Mouse (Mus musculus) cerebral cortex, adult 2 months (tissue): ENCODE results near the gene Rnase13.

ENCODE experiments used
- WGBS: fragments of 180-500 bp; shearing (Covaris S2); methylation state at CpG from one replicate; pipeline ENCODE4 v1.1.7; 2018; 5-methylcytosine and 5-hydroxymethylcytosine counted together

Rnase13 gene

DNA sequence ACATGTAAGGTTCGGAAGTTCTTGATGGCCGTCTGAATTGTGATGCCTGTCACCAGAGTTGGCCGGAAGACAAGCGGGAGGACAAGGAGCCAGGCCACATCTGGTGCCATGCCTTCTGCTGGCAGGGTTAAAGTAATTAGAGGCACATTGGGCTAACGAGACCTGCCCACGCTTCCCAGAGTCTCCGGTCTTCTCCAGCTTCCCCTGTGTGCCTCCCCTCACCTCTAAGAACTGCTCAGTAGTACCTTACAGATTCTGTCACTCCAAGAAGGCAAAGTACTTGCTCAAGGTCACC is at the start of gene Rnase13:
Rnase13 (minus strand) TSS at position 203 of the 295 bp plus-strand sequence.
- WGBS, result 70% methylated on average over 7 of the region's 7 CpGs

DNA sequence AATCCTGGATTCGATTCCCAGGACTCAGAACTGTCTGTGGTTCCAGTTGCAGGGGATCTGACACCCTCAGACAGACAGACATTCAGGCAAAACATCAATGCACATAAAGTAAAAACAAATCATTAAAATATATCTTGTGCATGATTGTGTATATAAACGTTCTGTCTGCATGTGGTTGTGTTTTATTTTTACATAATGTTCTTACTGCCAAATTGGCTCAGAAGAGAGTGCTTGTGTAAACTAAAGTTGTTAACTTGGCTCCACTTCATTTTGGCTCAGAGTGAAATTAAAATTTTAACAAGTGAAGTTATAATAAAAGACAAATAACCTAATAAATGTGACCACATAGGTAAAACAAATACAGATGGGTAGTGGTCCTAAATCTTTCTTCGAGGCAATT is 44.8 kb upstream of the Rnase13 start:
- 51% methylated on average over 3 of the region's 3 CpGs for WGBS

DNA sequence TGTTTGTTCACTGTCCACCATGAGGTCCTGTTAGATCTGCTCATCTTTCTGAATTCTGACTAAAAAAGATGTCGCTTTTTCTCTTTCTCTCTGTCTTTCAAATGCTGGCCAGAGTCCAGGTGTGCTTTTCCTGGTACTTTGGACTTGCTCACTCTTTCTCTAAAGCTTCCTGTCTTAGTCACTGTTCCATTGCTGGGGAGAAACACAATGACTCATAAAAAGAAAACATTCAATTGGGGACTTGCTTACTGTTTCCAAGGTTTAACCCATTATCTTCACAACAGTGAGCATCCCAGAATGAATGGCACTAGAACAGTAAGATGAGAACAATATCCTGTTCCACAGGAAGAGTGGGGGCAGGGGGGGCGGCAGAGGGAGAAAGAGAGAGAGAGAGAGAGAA is 37.7 kb upstream of the Rnase13 start:
- WGBS, result 72% methylated on average over 2 of the region's 2 CpGs

DNA sequence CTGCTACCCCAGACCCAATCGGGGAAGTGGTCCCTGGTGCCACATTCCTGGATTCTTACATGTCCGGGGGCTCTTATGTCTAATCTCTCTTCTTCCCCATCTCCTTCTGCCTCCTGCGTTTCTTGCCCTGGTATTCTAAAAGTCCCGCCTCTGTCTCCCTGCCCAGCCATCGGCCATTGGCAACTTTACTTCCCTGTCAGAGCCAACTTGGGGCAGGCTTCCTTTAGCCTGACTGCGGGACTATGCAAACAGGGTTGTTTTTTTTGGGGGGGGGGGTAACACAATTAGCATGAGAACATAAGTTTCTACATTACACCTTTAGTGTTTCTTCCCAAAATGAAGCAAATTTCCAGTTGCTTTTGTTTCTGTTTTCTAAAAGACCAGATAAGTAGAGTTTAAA is 20.8 kb upstream of the Rnase13 start:
- WGBS, result 61% methylated on average over 6 of the region's 6 CpGs

DNA sequence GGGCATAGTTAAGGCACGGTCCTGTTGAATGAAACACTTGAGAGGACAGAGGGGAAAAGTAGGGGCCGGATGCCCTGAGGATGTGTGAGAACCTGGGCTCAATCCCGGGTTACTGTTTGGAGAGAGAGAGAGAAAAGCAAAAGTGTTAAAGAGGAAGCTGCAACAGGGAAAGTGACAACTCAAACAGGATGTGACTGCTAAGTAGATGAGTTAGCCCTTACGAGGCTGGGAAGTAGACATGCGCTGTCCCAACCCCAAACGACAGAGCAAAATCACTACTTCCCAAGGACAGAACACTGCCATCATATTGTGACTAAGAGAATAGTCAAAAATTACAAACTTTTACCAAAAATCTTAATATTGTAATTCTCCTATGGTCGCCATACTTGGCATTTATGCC is 19.7 kb upstream of the Rnase13 start:
- WGBS, result 80% methylated on average over 7 of the region's 7 CpGs

DNA sequence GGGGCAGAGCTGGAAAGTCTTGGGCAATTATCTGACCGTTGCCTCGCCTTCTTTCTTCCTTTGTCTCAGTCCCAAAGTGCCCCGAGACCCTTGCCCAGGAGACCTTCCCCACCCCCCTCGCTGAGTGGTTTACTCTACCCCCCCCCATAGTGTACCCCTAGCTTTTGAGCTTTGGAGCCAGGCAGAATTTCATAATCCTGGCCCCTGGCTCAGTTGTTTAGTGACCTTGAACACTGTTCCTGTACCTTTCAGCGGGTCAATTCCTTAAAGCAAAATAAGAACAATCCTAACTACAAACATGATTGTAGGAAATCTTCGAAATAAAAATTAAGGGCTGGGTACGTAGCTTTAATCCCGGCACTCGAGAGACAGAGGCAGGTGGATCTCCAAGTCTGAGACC is 19.0 kb upstream of the Rnase13 start:
- 70% methylated on average over 9 of the region's 9 CpGs for WGBS

DNA sequence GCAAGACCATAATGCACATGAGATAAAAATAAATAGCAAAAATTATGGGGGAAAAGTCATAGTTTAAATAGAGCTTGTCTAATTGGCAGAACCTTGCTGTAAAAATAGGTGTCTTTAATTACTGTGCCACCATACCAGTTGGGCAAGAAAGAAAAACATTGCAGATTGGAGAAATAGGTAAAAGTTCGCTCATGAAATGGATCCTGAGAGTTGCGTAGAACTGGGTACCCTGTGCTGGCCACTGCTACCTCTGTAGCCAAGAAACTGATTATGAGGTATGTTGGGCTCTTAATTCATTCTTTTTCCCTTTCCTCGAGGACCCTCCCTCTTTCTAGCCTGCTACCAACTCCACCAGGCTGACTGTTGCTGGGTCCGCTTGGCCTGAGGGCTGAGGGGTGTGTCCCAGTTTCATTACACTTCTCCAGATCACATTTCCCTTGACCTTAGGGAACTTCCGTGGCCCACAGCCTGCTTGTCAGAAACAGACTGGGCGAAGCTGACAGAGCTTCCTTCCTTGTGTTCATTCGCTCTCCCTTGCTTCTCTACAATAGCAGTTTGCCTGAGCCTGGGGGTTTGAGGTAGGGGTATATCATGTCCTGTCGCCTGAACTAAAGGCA is 18.5 kb upstream of the Rnase13 start:
- WGBS, result 52% methylated on average over 8 of the region's 8 CpGs

DNA sequence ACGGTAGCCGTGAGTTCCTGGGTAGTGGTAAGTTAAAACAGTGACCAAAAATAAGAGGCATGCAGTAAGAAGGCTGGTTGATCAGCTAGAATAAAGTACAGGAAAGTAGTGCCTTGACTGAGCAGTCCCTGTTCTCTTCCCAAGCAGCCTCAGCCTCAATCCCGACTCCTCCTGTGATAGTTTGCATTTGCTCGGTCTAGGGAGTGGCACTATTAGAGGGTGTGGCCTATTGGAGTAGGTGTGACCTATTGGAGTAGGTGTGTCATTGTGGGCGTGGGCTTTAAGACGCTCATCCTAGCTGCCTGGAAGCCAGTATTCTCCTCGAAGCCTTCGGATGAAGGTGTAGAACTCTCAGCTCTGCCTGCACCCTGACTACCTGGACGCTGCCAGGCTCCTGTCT is 16.4 kb upstream of the Rnase13 start:
- WGBS, result 90% methylated on average over 9 of the region's 9 CpGs

DNA sequence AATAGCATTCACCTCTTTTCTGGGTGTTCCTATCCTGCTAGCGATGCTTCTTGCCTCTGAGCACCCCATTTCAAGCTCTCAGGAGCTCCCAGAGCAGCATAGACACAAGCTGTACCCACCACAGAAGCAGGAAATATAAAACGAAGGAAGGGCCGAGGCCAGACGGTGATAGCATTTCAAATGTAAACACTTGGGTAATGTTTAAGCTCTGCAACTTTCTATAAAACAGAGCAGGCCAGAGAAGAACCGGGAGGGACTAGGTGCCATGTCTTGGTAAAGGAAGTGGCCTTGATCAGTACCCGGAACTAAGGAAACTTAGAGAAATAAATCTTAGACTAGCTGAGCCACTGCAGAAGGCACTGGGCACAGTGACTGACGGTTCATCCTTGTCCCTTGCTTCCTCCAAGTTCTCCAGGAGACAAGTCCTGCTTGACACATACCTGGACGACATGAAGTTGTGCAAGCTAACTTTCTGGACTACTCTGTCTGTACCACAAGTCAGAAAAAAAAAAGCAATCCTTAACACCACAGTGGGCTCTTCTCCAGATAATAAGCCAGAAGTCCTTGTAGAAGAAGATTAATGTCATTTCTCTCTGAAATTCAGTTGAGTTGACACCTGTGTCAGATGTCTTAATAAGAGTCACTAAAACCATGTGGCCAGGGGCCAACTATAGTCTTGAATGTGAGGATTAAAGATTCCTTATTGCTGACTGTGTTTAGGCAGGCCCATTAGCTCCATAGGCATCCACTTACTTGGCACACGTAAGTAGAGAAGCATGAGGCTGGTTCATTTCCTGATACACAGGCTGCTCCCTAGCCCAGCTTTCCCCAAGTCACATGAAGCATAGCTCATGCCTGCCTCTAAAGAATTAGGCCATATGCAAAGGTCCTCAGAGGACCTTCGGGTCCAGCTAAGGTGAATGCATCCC is 9.8 kb upstream of the Rnase13 start:
- WGBS, result 83% methylated on average over 10 of the region's 10 CpGs

DNA sequence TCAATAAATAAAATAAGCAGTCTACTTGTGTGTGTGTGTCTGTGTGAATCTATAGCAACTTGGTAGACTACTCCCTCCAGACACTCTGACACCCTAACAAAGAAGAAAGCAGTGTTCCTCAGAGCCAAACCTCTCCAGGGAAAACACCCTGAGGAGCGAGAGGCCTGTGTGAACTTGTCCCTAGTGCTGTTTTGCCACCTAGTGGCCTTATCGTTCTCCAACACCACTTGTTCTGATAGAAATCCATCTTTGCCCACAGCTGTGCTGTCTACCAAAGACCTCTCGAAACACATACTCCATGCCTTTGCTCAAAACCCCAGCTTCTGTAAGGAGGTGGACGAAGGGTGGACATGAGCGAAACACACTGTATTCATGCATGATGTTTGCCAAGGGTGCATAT is 8.3 kb upstream of the Rnase13 start:
- 29% methylated on average over 5 of the region's 5 CpGs for WGBS

DNA sequence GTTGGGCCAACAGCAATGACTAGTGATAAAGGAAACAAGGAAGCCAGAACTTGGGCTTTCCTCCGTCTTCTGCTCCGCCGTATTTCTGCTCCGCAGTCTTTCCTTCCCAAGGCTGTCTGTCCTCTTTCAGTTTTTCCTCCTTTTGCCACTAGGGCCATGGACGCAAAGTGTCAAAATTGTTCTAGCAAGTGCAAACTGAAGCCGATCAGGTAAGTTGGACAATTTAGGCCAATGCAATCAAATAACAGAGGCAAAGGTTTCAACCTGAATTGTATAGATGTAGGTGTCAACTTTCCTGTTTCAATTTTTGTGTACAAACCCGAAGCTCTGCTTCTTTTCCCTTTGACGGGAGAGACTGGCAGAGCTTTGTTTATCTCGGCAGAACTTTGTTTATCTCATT is 7.4 kb upstream of the Rnase13 start:
- 28% methylated on average over 9 of the region's 9 CpGs for WGBS

DNA sequence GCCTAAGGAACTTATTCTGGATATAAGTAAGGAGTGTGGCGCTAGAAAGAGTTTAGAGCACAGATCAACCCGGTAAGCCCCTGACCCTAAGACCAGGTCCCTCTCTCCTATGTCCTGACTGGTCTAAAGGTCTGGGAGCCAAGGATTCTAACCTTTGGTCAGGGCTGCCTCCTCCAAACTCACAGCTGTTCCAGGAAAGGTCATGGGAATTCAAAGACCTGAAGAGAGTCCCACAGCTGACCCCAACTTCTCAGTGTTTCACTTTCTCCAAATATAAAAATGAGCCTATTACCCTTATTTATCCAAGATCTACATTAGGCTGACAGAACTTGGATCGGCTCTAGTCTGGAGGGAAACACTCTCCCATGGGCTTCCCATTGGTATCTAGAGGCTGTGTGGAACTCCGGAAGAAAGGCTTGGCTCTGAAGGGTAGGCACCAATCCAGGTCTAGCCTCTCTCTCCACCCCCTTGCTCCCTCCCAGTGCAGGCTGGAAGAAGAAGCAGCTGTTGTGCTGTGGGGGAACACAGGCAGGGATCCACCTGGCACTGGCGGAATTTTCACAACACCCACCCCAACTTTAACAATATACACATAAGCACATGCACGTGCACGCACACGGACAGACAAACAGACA is 6.9 kb upstream of the Rnase13 start:
- 33% methylated on average over 8 of the region's 8 CpGs for WGBS

DNA sequence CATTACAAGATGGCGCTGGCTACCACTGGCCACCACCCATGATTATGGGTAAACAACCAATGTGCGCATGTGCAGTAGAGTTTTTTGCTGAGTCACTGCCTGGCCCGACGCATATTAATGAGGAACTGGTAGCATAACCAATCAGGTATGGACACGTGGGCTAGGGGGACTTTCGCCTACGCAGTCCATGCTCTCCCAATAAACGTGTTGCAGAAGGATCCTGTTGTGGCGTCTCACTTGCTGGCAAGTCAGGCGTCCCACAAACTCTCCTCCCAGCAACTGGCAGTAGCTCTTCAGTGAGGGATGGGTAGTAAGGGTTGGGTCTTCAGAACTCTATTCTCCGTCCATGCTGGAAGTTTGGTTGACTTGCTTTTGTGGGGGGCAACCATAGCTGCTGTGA is 4.4 kb upstream of the Rnase13 start:
- WGBS, result 96% methylated on average over 11 of the region's 11 CpGs

DNA sequence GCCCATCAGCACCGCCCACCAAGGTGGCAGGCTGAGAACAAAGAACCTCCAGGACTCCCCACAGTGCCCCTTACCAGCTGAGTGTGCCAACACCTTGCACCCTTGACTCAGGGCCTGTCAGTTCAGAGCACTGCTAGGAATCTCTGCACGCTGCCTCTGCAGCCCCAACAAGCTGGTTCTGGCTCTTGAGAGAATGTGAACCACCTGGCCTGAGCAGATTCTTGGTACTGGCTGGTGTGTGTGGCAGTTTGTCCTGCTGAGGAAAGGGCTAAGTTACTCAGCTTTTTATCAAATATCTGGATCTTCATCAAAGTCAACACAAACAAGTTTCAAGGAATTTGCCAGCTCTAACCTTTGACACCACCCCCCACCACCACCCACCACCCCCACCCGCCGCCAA is 919 bp upstream of the Rnase13 start:
- WGBS, result 82% methylated on average over 4 of the region's 4 CpGs

DNA sequence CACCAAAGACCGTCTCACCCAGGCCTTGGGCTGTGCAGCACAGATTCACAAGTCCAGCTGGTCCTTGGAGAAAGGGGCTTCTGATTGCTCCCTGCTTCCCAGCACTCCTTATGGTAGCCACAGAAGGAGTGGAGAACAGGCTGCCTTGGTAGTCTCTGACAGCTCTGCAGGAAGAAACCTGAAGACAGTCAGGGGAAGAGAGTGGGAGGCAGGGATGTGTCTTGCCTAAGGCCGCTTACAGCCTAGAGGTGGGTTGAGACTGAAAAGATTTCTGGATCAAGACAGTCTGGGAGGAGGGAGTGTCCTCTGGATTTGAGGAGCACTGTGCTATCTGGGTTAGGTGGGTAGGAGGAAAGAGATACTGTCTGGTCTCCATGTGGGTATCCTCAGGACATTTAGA is 337 bp upstream of the Rnase13 start:
- 69% methylated on average over 2 of the region's 2 CpGs for WGBS

DNA sequence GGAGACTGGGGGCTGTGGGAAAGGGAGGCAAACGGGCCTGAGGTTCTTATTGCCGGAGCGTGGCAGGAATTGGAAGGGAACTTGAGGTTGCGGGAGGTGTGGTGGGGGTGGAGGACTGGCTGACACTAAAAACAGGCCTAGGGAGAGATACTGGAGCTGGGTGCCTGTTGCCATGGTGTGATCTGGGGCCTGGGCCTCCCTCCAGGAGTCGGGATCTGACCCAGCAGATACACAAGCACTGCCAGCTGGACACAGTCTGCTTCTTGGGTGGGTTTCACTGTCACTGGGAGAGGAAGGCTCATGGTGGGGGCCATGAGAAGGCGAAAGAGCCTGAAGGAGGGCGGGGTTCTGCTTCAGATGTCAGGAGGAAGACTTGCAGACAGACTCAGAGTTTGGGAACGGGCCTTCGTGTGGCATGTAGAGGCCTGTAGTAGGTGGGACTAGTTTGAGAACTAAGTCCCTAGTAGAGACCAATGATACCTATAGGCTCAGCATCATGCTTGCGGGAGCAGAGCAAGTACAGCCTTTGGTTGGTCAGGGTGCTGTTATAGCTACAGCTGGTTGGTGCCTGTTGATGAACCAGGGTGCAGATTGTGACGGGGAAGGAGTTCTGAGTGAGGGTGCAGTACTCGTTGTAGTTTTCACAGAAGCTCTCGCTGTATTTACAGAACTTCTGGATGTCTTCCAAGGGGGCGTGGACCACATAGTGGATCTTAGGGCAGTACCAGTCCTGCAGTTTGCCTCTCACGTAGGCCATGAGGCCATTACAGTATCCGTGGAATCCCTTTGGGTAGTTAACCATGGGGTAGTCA is 608 bp downstream of the Rnase13 start:
- 53% methylated on average over 16 of the region's 16 CpGs for WGBS

DNA sequence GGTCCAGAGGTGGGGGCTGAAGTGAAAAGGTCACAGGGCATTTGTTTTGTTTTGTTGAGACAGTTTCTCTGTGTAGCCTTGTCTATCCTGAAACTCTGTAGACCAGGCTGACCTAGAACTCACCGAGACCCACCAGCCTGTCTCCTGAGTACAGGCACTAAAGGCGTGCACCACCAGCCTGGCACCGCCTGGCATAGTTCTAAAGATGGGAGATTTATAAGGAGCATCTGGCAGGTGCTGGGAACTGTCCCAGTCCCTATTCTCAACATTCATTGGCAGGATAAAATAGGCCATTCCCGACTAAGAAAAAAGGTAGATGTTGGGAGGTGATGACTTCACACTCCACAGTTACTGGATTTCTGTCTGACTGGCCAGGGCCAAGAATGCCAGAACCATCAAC is 3.6 kb downstream of the Rnase13 start:
- 62% methylated on average over 4 of the region's 4 CpGs for WGBS

DNA sequence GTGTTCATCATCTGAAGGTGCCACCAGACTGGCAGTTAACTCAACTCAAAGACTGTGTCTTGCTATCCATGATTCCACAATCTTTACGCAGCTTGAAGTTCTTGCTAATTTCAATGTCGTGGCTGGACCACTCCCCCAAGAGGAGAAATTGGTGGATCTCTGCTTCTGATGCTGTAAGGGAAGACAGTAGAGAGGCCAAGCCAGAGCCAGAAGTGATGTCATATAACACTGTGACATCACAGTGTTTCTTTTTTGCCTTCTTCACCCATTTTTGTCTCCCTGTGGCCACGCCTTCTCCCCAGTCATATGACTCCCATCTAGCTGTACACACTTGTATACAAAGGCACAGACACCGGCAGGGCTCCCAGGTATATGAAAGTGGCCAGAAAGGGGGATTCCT is 4.4 kb downstream of the Rnase13 start, which contains the start of gene Tppp2:
Tppp2 (plus strand) TSS at position 301 of the 400 bp plus-strand sequence.
- WGBS, result 89% methylated on average over 4 of the region's 4 CpGs

DNA sequence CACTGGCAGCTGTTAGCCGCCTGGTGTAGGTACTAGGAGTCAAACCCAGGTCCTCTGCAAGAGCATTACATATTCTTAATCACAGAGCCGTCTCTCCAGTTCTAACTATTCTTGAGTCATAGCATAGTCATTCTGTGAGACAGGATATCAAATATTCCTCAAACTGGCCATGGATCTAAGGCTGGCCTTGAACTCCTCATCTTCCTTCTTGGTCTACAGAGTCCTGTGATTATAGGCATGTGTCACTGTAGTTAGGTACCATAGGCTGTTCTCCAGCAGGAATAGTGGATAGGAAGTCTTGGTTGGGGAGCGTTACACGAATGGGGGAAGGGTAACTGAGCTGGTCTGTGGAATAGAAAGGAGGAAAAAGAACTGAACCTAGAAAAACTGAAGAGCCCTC is 6.0 kb downstream of the Rnase13 start:
- WGBS, result 92% methylated on average over 4 of the region's 4 CpGs

DNA sequence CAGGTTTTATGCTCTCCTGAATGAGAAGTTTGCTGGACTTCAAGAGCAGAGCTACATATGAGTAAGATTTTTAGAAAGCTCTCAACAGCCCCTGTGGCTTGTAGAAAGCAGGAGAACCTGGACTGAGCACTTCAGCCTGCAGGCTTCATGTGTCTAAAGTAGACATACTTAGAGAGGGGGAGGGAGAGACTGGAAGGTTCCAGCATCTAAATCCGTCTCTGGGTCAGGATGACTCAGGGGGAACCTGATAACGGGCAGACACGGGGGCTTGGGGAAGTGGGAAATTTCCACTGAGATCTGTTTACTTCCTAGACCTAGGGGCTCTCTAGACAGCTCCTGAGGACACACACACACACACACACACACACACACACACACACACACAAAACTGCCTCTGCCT is 7.5 kb downstream of the Rnase13 start:
- WGBS, result 2% methylated on average over 3 of the region's 3 CpGs

DNA sequence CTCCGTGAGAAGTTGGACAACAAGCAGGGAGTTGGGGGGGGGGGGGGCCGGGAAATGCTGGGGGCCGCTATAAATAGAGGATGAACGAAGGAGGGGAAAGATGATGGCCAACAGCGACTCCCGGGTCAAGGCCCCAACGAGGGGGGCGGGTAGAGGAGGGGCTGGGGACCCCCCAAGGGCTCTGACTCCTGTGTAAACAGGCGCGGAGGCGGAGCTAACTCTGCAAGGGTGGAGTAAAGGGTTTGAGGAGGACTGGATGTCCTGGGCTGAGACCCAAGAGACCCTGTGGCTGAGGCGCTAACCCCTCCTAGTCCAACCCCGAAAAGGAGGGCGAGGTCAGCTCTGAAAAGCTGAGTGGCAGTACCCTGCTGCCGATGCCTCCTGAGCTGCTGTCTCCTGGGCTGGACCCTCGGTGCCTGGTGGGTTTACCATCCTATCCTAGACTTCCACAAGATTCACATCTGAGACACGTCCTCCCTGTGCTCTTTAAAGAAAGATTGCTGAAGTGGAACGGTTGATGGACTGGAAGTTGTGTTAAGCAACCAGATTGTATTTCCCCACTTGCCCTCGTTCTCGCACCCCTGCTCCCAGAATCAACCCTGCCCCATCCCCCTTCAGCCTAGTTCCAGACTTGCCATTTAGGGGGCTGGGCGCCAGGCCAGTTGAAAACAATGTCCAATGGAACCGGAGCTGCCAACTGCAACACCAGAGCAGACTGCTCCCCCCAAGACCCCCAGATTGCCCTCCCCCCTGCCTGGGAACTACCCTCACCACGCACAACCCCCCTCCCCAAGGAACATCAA is 8.4 kb downstream of the Rnase13 start, which contains the start of gene Ndrg2:
Ndrg2 (minus strand) TSS at position 199 of the 803 bp plus-strand sequence.
- 6% methylated on average over 22 of the region's 23 CpGs for WGBS
